Mouse (Mus musculus): Measurements from ENCODE around the gene Xpot.

DNA sequence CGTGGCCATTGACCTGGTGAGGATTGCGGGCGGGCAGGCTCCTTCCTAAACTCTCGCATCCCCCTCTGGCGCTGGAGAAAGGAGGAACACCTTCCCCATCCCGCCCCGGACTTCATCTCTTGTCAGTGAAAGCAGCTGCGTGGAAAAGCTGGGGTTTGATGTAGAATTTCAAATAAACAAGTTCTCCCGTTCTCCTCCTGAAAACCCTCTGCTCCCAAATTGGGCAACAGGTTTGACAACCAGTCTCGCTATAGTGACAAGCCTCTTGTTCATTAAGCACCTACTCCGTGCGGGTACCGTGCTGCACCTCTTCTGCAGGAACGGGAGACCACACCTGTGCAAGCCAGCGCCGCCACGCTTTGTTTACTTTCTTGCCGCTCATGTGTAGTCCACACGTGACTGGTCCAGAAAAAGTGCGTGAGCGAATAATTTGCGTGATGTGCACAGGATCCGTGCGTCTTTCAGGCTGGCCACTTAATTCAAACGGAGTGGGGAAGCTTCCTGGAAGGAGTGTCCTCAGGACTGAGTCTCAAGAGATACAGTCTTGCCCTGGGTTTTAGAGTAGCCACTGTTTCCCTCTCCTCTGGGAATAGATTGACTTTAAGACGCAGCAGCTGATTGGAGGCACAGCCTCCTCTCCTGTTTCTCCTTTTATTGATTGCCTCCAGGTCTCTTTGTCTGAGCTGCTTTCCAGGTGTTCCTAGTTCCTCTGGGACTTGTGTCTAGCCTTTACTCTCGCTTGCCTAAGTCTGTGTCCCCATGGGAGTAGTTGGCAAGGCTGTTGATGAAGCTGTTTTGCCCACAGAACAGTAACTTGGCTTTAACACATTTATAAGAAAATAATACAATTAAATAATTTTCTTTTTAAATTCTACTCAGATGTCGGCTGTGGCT is 16.2 kb upstream of the Xpot start:
- no peak for TF ChIP-seq TAL1 (IDR thresholded peaks at IDR 0.05; ENCODE audit: low read length)
- no peak for TF ChIP-seq GATA1 (IDR thresholded peaks at IDR 0.05; ENCODE audit: low read length)
